Mouse (Mus musculus) brain, embryonic 14.5 days (tissue): ENCODE measurements around the gene Npm1.

Source experiments
- CTCF ChIP-seq: fragments of 200-500 bp; IDR thresholded peaks from 2 replicates; pipeline ENCODE4 v1.5.1; 2012; ENCODE audit warnings: inconsistent platforms, mild to moderate bottlenecking, moderate library complexity, borderline replicate concordance; ENCODE audit not compliant: insufficient read depth, insufficient read length; ENCODE audit errors: extremely low read depth
- POLR2A ChIP-seq: fragments of 200-500 bp; IDR thresholded peaks from 2 replicates; pipeline ENCODE4 v1.6.1; 2012; ENCODE audit warnings: mild to moderate bottlenecking, inconsistent platforms, borderline replicate concordance; ENCODE audit not compliant: poor library complexity, insufficient read depth, insufficient read length, severe bottlenecking; ENCODE audit errors: extremely low read depth

DNA sequence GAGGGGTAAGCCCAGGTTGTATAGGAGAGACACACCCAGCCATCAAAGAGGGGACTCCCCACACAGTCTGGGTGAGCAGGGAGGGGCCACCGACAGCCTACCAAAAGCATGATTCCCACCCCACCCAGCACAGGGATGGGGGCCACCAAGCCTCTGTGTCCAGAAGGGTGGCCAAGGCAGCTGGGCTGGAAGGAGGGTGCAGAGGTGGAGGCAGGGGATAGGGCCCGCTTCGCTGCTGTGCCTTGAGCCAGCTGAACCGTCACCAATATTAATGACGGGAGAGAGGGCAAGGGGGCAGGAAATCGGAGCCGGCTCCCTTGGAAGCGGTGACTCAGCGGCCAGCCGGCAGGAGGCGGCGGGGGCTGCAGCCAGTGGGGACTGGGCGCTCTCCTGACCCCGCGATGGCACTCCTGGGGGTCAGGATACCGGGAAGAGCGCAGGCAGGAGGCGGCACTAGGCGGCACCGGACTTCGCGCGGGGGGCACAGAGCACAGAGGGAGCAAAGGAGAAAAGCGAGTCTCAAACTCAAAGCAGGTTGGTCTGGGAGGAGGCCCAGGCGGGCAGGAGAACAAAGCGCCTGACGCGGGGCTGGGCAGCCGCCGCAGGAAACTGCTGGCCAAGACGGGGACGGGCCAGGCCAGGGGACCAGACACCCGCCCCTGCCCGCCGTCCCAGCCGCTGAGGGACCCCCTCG is 40.3 kb downstream of the Npm1 start:
- no peak for TF ChIP-seq CTCF
- TF ChIP-seq POLR2A: no peak
